Mouse (Mus musculus) heart, embryonic 14.5 days (tissue): ENCODE data around the gene Med16. TPM values are rescaled to one million over a fixed set of nuclear protein-coding genes. Genes with fewer than 3 reads are reported as not detected.

Source experiments
- ATAC-seq: fragments of 200-750 bp; cut with Nextera tagmentation; 2 replicates; pipeline ENCODE4 v1.8.0; 2017; ENCODE audit warnings: low read depth, moderate TSS enrichment; ENCODE audit not compliant: insufficient number of reproducible peaks, insufficient read depth, low FRiP score
- H3K27ac ChIP-seq, 2 experiments: fragments of 200-500 bp in 1 of 2; fragments of 300-500 bp in 1 of 2; sonication (generic) in 1 of 2; replicated peaks in 1 of 2; 2 replicates each; pipeline ENCODE4 v1.5.1; 2012 to 2014; ENCODE audit warnings: low read depth in 2 of 2, low read length in 2 of 2, control low read depth in 1 of 2, mild to moderate bottlenecking in 1 of 2, mixed read lengths in 1 of 2; ENCODE audit not compliant: control insufficient read depth in 1 of 2, insufficient read depth in 1 of 2
- H3K27me3 ChIP-seq: fragments of 300-500 bp; sonication (generic); 2 replicates; pipeline ENCODE4 v1.6.1; 2014; ENCODE audit warnings: mild to moderate bottlenecking, low read length, control low read depth; ENCODE audit not compliant: control insufficient read depth, insufficient read depth
- H3K36me3 ChIP-seq: fragments of 300-500 bp; sonication (generic); 2 replicates; pipeline ENCODE4 v1.6.1; 2014; ENCODE audit warnings: mild to moderate bottlenecking, control low read depth, low read length, mixed read lengths; ENCODE audit not compliant: control insufficient read depth, insufficient read depth
- H3K4me1 ChIP-seq, 2 experiments: fragments of 200-500 bp in 1 of 2; fragments of 300-500 bp in 1 of 2; sonication (generic) in 1 of 2; 2 replicates each; pipeline ENCODE4 v1.6.1; 2012 to 2014; ENCODE audit warnings: low read length in 2 of 2, control low read depth in 1 of 2, mixed read lengths in 1 of 2; ENCODE audit not compliant: control insufficient read depth in 2 of 2, insufficient read depth in 2 of 2
- H3K4me2 ChIP-seq: fragments of 300-500 bp; sonication (generic); 2 replicates; pipeline ENCODE4 v1.6.1; 2014; ENCODE audit warnings: mild to moderate bottlenecking, low read length
- H3K4me3 ChIP-seq, 2 experiments: fragments of 200-500 bp in 1 of 2; fragments of 300-500 bp in 1 of 2; sonication (generic) in 1 of 2; 2 replicates each; pipeline ENCODE4 v1.5.1; 2012 to 2014; ENCODE audit warnings: low read length in 2 of 2, mild to moderate bottlenecking in 2 of 2, control low read depth in 1 of 2, low read depth in 1 of 2, moderate library complexity in 1 of 2; ENCODE audit not compliant: control insufficient read depth in 1 of 2, insufficient read depth in 1 of 2
- H3K9ac ChIP-seq: fragments of 300-500 bp; sonication (generic); 2 replicates; pipeline ENCODE4 v1.6.1; 2014; ENCODE audit warnings: mild to moderate bottlenecking, low read length
- H3K9me3 ChIP-seq: fragments of 300-500 bp; sonication (generic); 2 replicates; pipeline ENCODE4 v1.6.1; 2016; ENCODE audit warnings: low read length, control low read depth; ENCODE audit not compliant: control insufficient read depth
- WGBS: fragments of 180-500 bp; shearing (Covaris S2); extraction: QIAGEN DNeasy Blood & Tissue Kit; methylation state at CpG from one replicate; pipeline ENCODE4 v1.1.7; 2014; 5-methylcytosine and 5-hydroxymethylcytosine counted together
- polyA plus RNA-seq: library from polyadenylated mRNA; unstranded; fragments of >200 nt; fragmentation: Nextera tagmentation; extraction: Ambion mirVana; gene quantifications from 2 replicates; pipeline ENCODE4 v1.2.1, GENCODE M21; 2014

Med16 gene
- polyA plus RNA-seq, 1 experiment from 2014 or later, result 34.7 TPM

- ATAC-seq, result no peak
- H3K27ac ChIP-seq, result no peak overlapping the region
- H3K9me3 ChIP-seq, result no peaks in the 10 kb centered on the region
- H3K36me3 ChIP-seq, result peaks cover 39% of the 10 kb centered on the region
- H3K4me3 ChIP-seq, result no peak overlapping the region
- H3K27me3 ChIP-seq, result no peaks in the 10 kb centered on the region
- WGBS, result 70% methylated on average over 6 of the region's 6 CpGs
- no peak overlapping the region for H3K9ac ChIP-seq
- peaks cover 20% of the 10 kb centered on the region in 2 experiments for H3K4me1 ChIP-seq
- no peak overlapping the region for H3K4me2 ChIP-seq
Measured at GRCm38 (mm10) chr10:79947502-79947901, 38.8 kb upstream of the Med16 start.

- H3K27ac ChIP-seq, result 0 out of 4 replicates have a peak overlapping the region, but pooled peaks have one; percentile 16 to 24
- H3K4me1 ChIP-seq, result peaks cover 20% of the 10 kb centered on the region in 2 experiments
- no peaks in the 10 kb centered on the region for H3K9me3 ChIP-seq
- no peaks in the 10 kb centered on the region for H3K27me3 ChIP-seq
- ATAC-seq, result no peak
- H3K36me3 ChIP-seq, result peaks cover 38% of the 10 kb centered on the region
- H3K4me2 ChIP-seq, result no peak overlapping the region
- WGBS, result 28% methylated on average over 7 of the region's 7 CpGs
- H3K9ac ChIP-seq, result peak overlapping the region; percentile 53
- H3K4me3 ChIP-seq, result no peak overlapping the region
Measured at GRCm38 (mm10) chr10:79946752-79947322, 38.1 kb upstream of the Med16 start.

GRCm38 (mm10) chr10:79945507-79946234 lies 36.9 kb upstream of the Med16 start:
- H3K27me3 ChIP-seq, result no peaks in the 10 kb centered on the region
- H3K36me3 ChIP-seq, result peaks cover 27% of the 10 kb centered on the region
- H3K9me3 ChIP-seq, result no peaks in the 10 kb centered on the region
- no peak overlapping the region; a peak in 1 of 4 replicates for H3K27ac ChIP-seq
- 46% methylated on average over 16 of the region's 16 CpGs for WGBS
- no peak overlapping the region for H3K4me3 ChIP-seq
- H3K4me2 ChIP-seq, result peak overlapping the region; percentile 1; the same call in 1 of the 2 replicates
- peaks cover 23 to 26% of the 10 kb centered on the region in 2 experiments for H3K4me1 ChIP-seq
- no peak for ATAC-seq
- peak overlapping the region; percentile 40; the same call in 1 of the 2 replicates for H3K9ac ChIP-seq

- WGBS, result 82% methylated on average over 9 of the region's 9 CpGs
- Histone ChIP-seq H3K4me3 (no peak overlapping the region), H3K36me3 (peaks cover 5% of the 10 kb centered on the region; the same call in 1 of the 2 replicates), H3K4me1 (peaks cover 34 to 35% of the 10 kb centered on the region in 2 experiments), H3K4me2 (no peak overlapping the region), H3K9ac (no peak overlapping the region), H3K27ac (no peak overlapping the region), H3K9me3 (no peaks in the 10 kb centered on the region), H3K27me3 (no peaks in the 10 kb centered on the region)
- no peak for ATAC-seq
Measured at GRCm38 (mm10) chr10:79943471-79943901, 34.8 kb upstream of the Med16 start.

GRCm38 (mm10) chr10:79942988-79943387 lies 34.3 kb upstream of the Med16 start:
- no peaks in the 10 kb centered on the region for H3K27me3 ChIP-seq
- 0 out of 2 replicates have a peak, but pooled peaks cover 3% of the 10 kb centered on the region for H3K36me3 ChIP-seq
- no peak for ATAC-seq
- H3K4me1 ChIP-seq, result peaks cover 34 to 39% of the 10 kb centered on the region in 2 experiments
- no peak overlapping the region for H3K4me3 ChIP-seq
- no peak overlapping the region for H3K9ac ChIP-seq
- H3K4me2 ChIP-seq, result no peak overlapping the region
- H3K9me3 ChIP-seq, result no peaks in the 10 kb centered on the region
- WGBS, result 88% methylated on average over 1 of the region's 1 CpGs
- H3K27ac ChIP-seq, result no peak overlapping the region

GRCm38 (mm10) chr10:79940749-79941148 lies 32.0 kb upstream of the Med16 start:
- H3K9ac ChIP-seq, result peak overlapping the region; percentile 12; the same call in 1 of the 2 replicates
- no peaks in the 10 kb centered on the region for H3K9me3 ChIP-seq
- no peaks in the 10 kb centered on the region for H3K27me3 ChIP-seq
- H3K4me3 ChIP-seq, result no peak overlapping the region
- peak overlapping the region in 1 of 2 experiments; percentile 6; a peak in 1 of 4 replicates for H3K27ac ChIP-seq
- peak overlapping the region; percentile 37 for H3K4me2 ChIP-seq
- 0 out of 2 replicates have a peak, but pooled peaks cover 4% of the 10 kb centered on the region for H3K36me3 ChIP-seq
- WGBS, result 46% methylated on average over 7 of the region's 7 CpGs
- peaks cover 38 to 46% of the 10 kb centered on the region in 2 experiments for H3K4me1 ChIP-seq
- ATAC-seq, result no peak

GRCm38 (mm10) chr10:79937775-79938526 lies 29.2 kb upstream of the Med16 start:
- WGBS, result 88% methylated on average over 11 of the region's 11 CpGs
- Histone ChIP-seq H3K4me3 (no peak overlapping the region), H3K36me3 (peaks cover 22% of the 10 kb centered on the region; the same call in 1 of the 2 replicates), H3K27me3 (no peaks in the 10 kb centered on the region), H3K9ac (no peak overlapping the region), H3K4me1 (peaks cover 46 to 63% of the 10 kb centered on the region in 2 experiments), H3K27ac (0 out of 4 replicates have a peak overlapping the region, but pooled peaks of 1 of the 2 experiments have one; percentile 80), H3K9me3 (no peaks in the 10 kb centered on the region), H3K4me2 (peak overlapping the region; percentile 60; the same call in 1 of the 2 replicates)
- no peak for ATAC-seq
